In the genomic region with DNA sequence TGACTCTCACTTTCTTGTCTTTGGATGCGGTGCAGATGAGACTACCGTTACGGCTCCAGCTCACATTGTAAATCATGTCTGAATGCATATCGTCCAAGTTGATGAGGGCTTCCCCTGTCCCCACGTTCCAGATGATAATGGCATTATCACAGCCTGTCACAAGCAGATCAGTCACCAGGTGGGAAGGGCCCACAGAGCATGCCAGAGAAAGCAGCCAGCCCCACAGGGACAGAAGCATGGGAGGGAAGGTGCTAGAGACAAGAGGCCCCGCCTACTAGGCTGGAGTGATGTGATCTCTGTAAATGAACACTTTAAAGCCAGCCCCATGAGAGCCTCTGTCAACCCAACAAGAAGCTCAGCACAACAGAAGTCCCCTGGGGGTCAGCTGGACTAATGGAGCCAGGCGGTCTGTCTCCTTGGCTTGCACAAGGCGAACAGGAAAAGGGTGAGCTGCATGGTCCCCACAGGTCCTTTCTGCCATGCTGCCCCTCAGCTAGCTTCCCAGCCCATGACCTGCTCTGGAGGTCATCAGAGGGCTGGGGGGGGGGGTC, we compare ENCODE assay signal across 23 mouse cellular contexts. TPM values are rescaled to one million over a fixed set of nuclear protein-coding genes. Genes with fewer than 3 reads are reported as not detected.
A peak's percentile ranks its signal among the peaks of the same experiment; 100 is the strongest.
DNase-seq lines count a peak whose midpoint lies in the region; ATAC-seq lines count a peak whose summit lies in the region.
"Had no signal": no experiment of that assay in that cellular context is flagged by ENCODE, and none has a peak within 500 bp of the region (broad histone marks: within the 10 kb centered on the region; RNA-seq: fewer than 3 reads in every experiment).

No protein-coding gene starts in this region.

- WGBS in heart, embryonic 12.5 days, result 53% methylated on average over 8 of the region's 8 CpGs
- WGBS in liver, embryonic 16.5 days (ENCODE audit: insufficient replicate concordance), result 48% methylated on average over 8 of the region's 8 CpGs

- no peak overlapping the region for H3K4me2 ChIP-seq in heart, embryonic 12.5 days
- H3K4me2 ChIP-seq in liver, embryonic 16.5 days (ENCODE audit: low read depth, low read length), result no peak overlapping the region
- H3K4me2 ChIP-seq: forebrain, embryonic 12.5 days; heart, embryonic 15.5 days; hindbrain, embryonic 15.5 days; intestine, embryonic 15.5 days had no signal

- peaks cover 73% of the 10 kb centered on the region for H3K36me3 ChIP-seq in heart, embryonic 12.5 days
- peaks cover 99% of the 10 kb centered on the region for H3K36me3 ChIP-seq in megakaryocyte, embryonic 14.5 days (replicated peaks; ENCODE audit: low read length)
- peaks cover 16% of the 10 kb centered on the region for H3K36me3 ChIP-seq in liver, embryonic 16.5 days (ENCODE audit: control insufficient read depth, insufficient read depth)

- no peaks in the 10 kb centered on the region for H3K27me3 ChIP-seq in heart, embryonic 12.5 days (replicated peaks)
- H3K27me3 ChIP-seq in megakaryocyte, embryonic 14.5 days (replicated peaks), result no peaks in the 10 kb centered on the region
- H3K27me3 ChIP-seq in liver, embryonic 16.5 days (ENCODE audit: control insufficient read depth, insufficient read depth, low read depth, low read length), result no peaks in the 10 kb centered on the region
- H3K27me3 ChIP-seq: forebrain, embryonic 12.5 days; heart, embryonic 15.5 days; hindbrain, embryonic 15.5 days; intestine, embryonic 15.5 days; Patski had no signal

- 0 out of 2 replicates have a peak, but pooled peaks cover 3% of the 10 kb centered on the region for H3K9me3 ChIP-seq in heart, embryonic 12.5 days (replicated peaks)
- no peaks in the 10 kb centered on the region for H3K9me3 ChIP-seq in megakaryocyte, embryonic 14.5 days
- no peaks in the 10 kb centered on the region for H3K9me3 ChIP-seq in liver, embryonic 16.5 days (replicated peaks; ENCODE audit: control insufficient read depth, low read length)
- H3K9me3 ChIP-seq: forebrain, embryonic 12.5 days; heart, embryonic 15.5 days; hindbrain, embryonic 15.5 days; intestine, embryonic 15.5 days had no signal

- no peak for ATAC-seq in heart, embryonic 12.5 days (ENCODE audit: insufficient number of reproducible peaks, low FRiP score)
- no peak for ATAC-seq in megakaryocyte, adult 5-6 weeks (ENCODE audit: poor library complexity, severe bottlenecking)
- ATAC-seq in erythroid progenitor cell, adult 5-6 weeks (replicated peaks; ENCODE audit: low FRiP score, poor library complexity, severe bottlenecking), result peak; percentile 28; the same call in 1 of the 2 replicates
- peak; percentile 39 for ATAC-seq in liver, embryonic 16.5 days (ENCODE audit: low read depth)
- ATAC-seq: intestine, embryonic 15.5 days; midbrain, embryonic 16.5 days; Patski had no signal

- H3K27ac ChIP-seq in heart, embryonic 12.5 days (ENCODE audit: poor library complexity, severe bottlenecking), result 0 out of 2 replicates have a peak overlapping the region, but pooled peaks have one; percentile 18
- H3K27ac ChIP-seq in liver, embryonic 16.5 days (ENCODE audit: low read length), result no peak overlapping the region
- H3K27ac ChIP-seq: forebrain, embryonic 12.5 days; heart, embryonic 15.5 days; hindbrain, embryonic 15.5 days; intestine, embryonic 15.5 days had no signal

- peaks cover 35% of the 10 kb centered on the region for H3K4me1 ChIP-seq in heart, embryonic 12.5 days (replicated peaks)
- peaks cover 83% of the 10 kb centered on the region for H3K4me1 ChIP-seq in megakaryocyte, embryonic 14.5 days
- H3K4me1 ChIP-seq in liver, embryonic 16.5 days (ENCODE audit: control insufficient read depth, low read depth, low read length), result peaks cover 28% of the 10 kb centered on the region

- no peak for DNase-seq in heart, postnatal 36 days
- DNase-seq in right cerebral cortex, postnatal 4 days, result no peak
- DNase-seq in layer of hippocampus, postnatal 36 days, result no peak
- DNase-seq: adrenal gland, postnatal 36 days; cerebellum, adult 11-12 months; cerebellum, postnatal 14 days; gastrocnemius, postnatal 36 days; kidney, adult 8-10 months; kidney, postnatal 14 days; lung, adult 18-20 months; lung, postnatal 10 days; spleen, adult 18-20 months had no signal

- intact Hi-C loops in heart, postnatal 36 days (cut with DNase I), result loop anchor here (5.0 kb wide), 2 partner anchors 197 to 277 kb away; a partner anchor contains a TSS

- no peak overlapping the region for H3K9ac ChIP-seq in heart, embryonic 12.5 days
- no peak overlapping the region for H3K9ac ChIP-seq in liver, embryonic 16.5 days (ENCODE audit: low read depth, low read length)
- H3K9ac ChIP-seq: forebrain, embryonic 12.5 days; heart, embryonic 15.5 days; hindbrain, embryonic 15.5 days; intestine, embryonic 15.5 days had no signal

- H3K4me3 ChIP-seq in heart, embryonic 12.5 days, result no peak overlapping the region
- H3K4me3 ChIP-seq in megakaryocyte, embryonic 14.5 days (replicated peaks), result peak overlapping the region; percentile 18
- H3K4me3 ChIP-seq in liver, embryonic 16.5 days (ENCODE audit: low read depth, low read length), result no peak overlapping the region
- H3K4me3 ChIP-seq: forebrain, embryonic 12.5 days; heart, embryonic 15.5 days; hindbrain, embryonic 15.5 days; intestine, embryonic 15.5 days had no signal

RNA-seq across cellular contexts. Expression of a gene that starts 18.3 kb away (rescaled TPM):
- 0.51 and 0.72 TPM in 2 replicates for polyA plus RNA-seq in heart, embryonic 12.5 days (2016; fragmentation: Nextera tagmentation; extraction: Ambion mirVana)
- 1 to 10 TPM; 3.1 to 4.6 TPM for total RNA-seq in heart, postnatal 36 days (2021)
- polyA plus RNA-seq in megakaryocyte, embryonic 14.5 days (2012; ENCODE audit: insufficient read depth, low replicate concordance), result 39.4 and 167 TPM in 2 replicates
- total RNA-seq in megakaryocyte, adult 5-6 weeks (2015), result 718 and 733 TPM in 2 replicates
- total RNA-seq in megakaryocyte, adult 5-6 weeks (2017), result 291 and 312 TPM in 2 replicates
- 81.1 and 83.0 TPM in 2 replicates for total RNA-seq in erythroid progenitor cell, adult 5-6 weeks (2015; ENCODE audit: low replicate concordance)
- 26.7 and 29.5 TPM in 2 replicates for total RNA-seq in erythroid progenitor cell, adult 5-6 weeks (2017; ENCODE audit: low replicate concordance)
- polyA plus RNA-seq in liver, embryonic 16.5 days (2015; fragmentation: Nextera tagmentation; extraction: Ambion mirVana), result 14.1 and 15.4 TPM in 2 replicates
- total RNA-seq in layer of hippocampus, postnatal 36 days (2021), result 10 to 100 TPM; 30.2 to 30.3 TPM

RNA-seq across cellular contexts. Expression of a gene that starts 50.4 kb away (rescaled TPM):
- 13.0 and 13.4 TPM in 2 replicates for polyA plus RNA-seq in heart, embryonic 12.5 days (2016; fragmentation: Nextera tagmentation; extraction: Ambion mirVana)
- 1 to 10 TPM; 5.6 to 5.9 TPM for total RNA-seq in heart, postnatal 36 days (2021)
- polyA plus RNA-seq in megakaryocyte, embryonic 14.5 days (2012; ENCODE audit: insufficient read depth, low replicate concordance), result 4.0 TPM in 1 of 2 replicates, not detected in the other
- total RNA-seq in megakaryocyte, adult 5-6 weeks (2015), result 1.9 and 2.8 TPM in 2 replicates
- 2.3 and 3.2 TPM in 2 replicates for total RNA-seq in megakaryocyte, adult 5-6 weeks (2017)
- 2.9 TPM in 1 of 2 replicates, not detected in the other for total RNA-seq in erythroid progenitor cell, adult 5-6 weeks (2015; ENCODE audit: low replicate concordance)
- 3.0 TPM in 1 of 2 replicates, not detected in the other for total RNA-seq in erythroid progenitor cell, adult 5-6 weeks (2017; ENCODE audit: low replicate concordance)
- polyA plus RNA-seq in liver, embryonic 16.5 days (2015; fragmentation: Nextera tagmentation; extraction: Ambion mirVana), result 3.6 and 4.5 TPM in 2 replicates
- total RNA-seq in layer of hippocampus, postnatal 36 days (2021), result 10 to 100 TPM; 22.0 to 25.7 TPM
- polyA plus RNA-seq: Patski had no signal

RNA-seq across cellular contexts. Expression of a gene that starts 57.8 kb away (rescaled TPM):
- polyA plus RNA-seq in heart, embryonic 12.5 days (2016; fragmentation: Nextera tagmentation; extraction: Ambion mirVana), result 137 and 141 TPM in 2 replicates
- total RNA-seq in heart, postnatal 36 days (2021), result 10 to 100 TPM; 34.3 to 37.5 TPM
- polyA plus RNA-seq in megakaryocyte, embryonic 14.5 days (2012; ENCODE audit: insufficient read depth, low replicate concordance), result 132 and 208 TPM in 2 replicates
- 93.2 and 103 TPM in 2 replicates for total RNA-seq in megakaryocyte, adult 5-6 weeks (2015)
- total RNA-seq in megakaryocyte, adult 5-6 weeks (2017), result 141 and 145 TPM in 2 replicates
- total RNA-seq in erythroid progenitor cell, adult 5-6 weeks (2015; ENCODE audit: low replicate concordance), result 32.7 and 52.3 TPM in 2 replicates
- 43.4 and 52.9 TPM in 2 replicates for total RNA-seq in erythroid progenitor cell, adult 5-6 weeks (2017; ENCODE audit: low replicate concordance)
- polyA plus RNA-seq in liver, embryonic 16.5 days (2015; fragmentation: Nextera tagmentation; extraction: Ambion mirVana), result 40.8 and 40.9 TPM in 2 replicates
- 10 to 100 TPM; 86.9 to 99.4 TPM for total RNA-seq in layer of hippocampus, postnatal 36 days (2021)

Comparison
In these comparisons a context has a peak if more than half of its experiments do, and no peak if none do; other contexts are left out.
1. ATAC-seq: peak in erythroid progenitor cell, adult 5-6 weeks (single experiment) and liver, embryonic 16.5 days (single experiment); none in heart, embryonic 12.5 days (single experiment) and megakaryocyte, adult 5-6 weeks (single experiment).
2. RNA of a gene that starts 18.3 kb away (total RNA-seq): 291 to 733 TPM in megakaryocyte, adult 5-6 weeks, 26.7 to 83.0 TPM in erythroid progenitor cell, adult 5-6 weeks and 30.2 to 30.3 TPM in layer of hippocampus, postnatal 36 days; 3.1 to 4.6 TPM in heart, postnatal 36 days; every median in the first group is over 4 times any median in the second.